Mouse (Mus musculus) cerebellum, adult 2 months (tissue): ENCODE data around the gene Rasal1.
A peak's percentile ranks its signal among the peaks of the same experiment; 100 is the strongest.

Experiments used
- CTCF ChIP-seq: fragments of 200-500 bp; IDR thresholded peaks from 2 replicates; pipeline ENCODE4 v1.5.1; 2011; ENCODE audit warnings: low read depth, mild to moderate bottlenecking, control low read depth, low read length, moderate library complexity, borderline replicate concordance; ENCODE audit not compliant: insufficient read depth
- POLR2A ChIP-seq: fragments of 200-500 bp; IDR thresholded peaks from 2 replicates; pipeline ENCODE4 v1.6.1; 2011; ENCODE audit warnings: low read length, control low read depth, borderline replicate concordance; ENCODE audit not compliant: insufficient read depth

GRCm38 (mm10) chr5:120612442-120612821, 36.2 kb upstream of the Rasal1 start, which contains the start of the genes Rita1 and Ddx54:
- TF ChIP-seq CTCF (no peak), POLR2A (peak; percentile 80)
